Mouse (Mus musculus): ENCODE results near the gene Cmklr1. TPM values are rescaled to one million over a fixed set of nuclear protein-coding genes. Genes with fewer than 3 reads are reported as not detected.

Cmklr1 gene
- polyA plus RNA-seq, 1 experiment from 2014 or later = 1.7 TPM

GRCm38 (mm10) chr5:113634024-113634651, 16.1 kb downstream of the Cmklr1 start:
- WGBS (ENCODE audit: insufficient replicate concordance) = 27% methylated on average over 13 of the region's 13 CpGs
- H3K9ac ChIP-seq = no peak overlapping the region
- no peaks in the 10 kb centered on the region; the same call in 1 of the 2 replicates for H3K4me1 ChIP-seq (replicated peaks)
- H3K27ac ChIP-seq (replicated peaks) = no peak overlapping the region
- no peak; the same call in 1 of the 2 replicates for ATAC-seq (ENCODE audit: insufficient read depth)
- H3K4me3 ChIP-seq (replicated peaks) = no peak overlapping the region
- H3K4me2 ChIP-seq = no peak overlapping the region
- no peaks in the 10 kb centered on the region for H3K27me3 ChIP-seq
- H3K9me3 ChIP-seq (replicated peaks) = no peaks in the 10 kb centered on the region
- no peaks in the 10 kb centered on the region for H3K36me3 ChIP-seq (replicated peaks)

GRCm38 (mm10) chr5:113633037-113633714, 17.1 kb downstream of the Cmklr1 start:
- Histone ChIP-seq H3K27me3 (no peaks in the 10 kb centered on the region), H3K9ac (no peak overlapping the region), H3K36me3 (replicated peaks) (no peaks in the 10 kb centered on the region), H3K4me1 (replicated peaks) (no peaks in the 10 kb centered on the region; the same call in 1 of the 2 replicates), H3K4me3 (replicated peaks) (no peak overlapping the region), H3K9me3 (replicated peaks) (no peaks in the 10 kb centered on the region), H3K4me2 (no peak overlapping the region), H3K27ac (replicated peaks) (no peak overlapping the region)
- 47% methylated on average over 9 of the region's 9 CpGs for WGBS (ENCODE audit: insufficient replicate concordance)
- ATAC-seq (ENCODE audit: insufficient read depth) = no peak

GRCm38 (mm10) chr5:113630116-113630515, 20.1 kb downstream of the Cmklr1 start:
- no peaks in the 10 kb centered on the region for H3K9me3 ChIP-seq (replicated peaks)
- H3K27ac ChIP-seq (replicated peaks) = no peak overlapping the region
- no peak overlapping the region for H3K9ac ChIP-seq
- H3K4me2 ChIP-seq = no peak overlapping the region
- WGBS (ENCODE audit: insufficient replicate concordance) = 42% methylated on average over 10 of the region's 10 CpGs
- no peaks in the 10 kb centered on the region for H3K36me3 ChIP-seq (replicated peaks)
- H3K27me3 ChIP-seq = no peaks in the 10 kb centered on the region
- H3K4me3 ChIP-seq (replicated peaks) = no peak overlapping the region
- ATAC-seq (ENCODE audit: insufficient read depth) = no peak
- H3K4me1 ChIP-seq (replicated peaks) = no peaks in the 10 kb centered on the region

GRCm38 (mm10) chr5:113629248-113629647, 21.0 kb downstream of the Cmklr1 start:
- H3K27me3 ChIP-seq = no peaks in the 10 kb centered on the region; the same call in 1 of the 2 replicates
- H3K4me3 ChIP-seq (replicated peaks) = no peak overlapping the region
- ATAC-seq (ENCODE audit: insufficient read depth) = no peak
- no peaks in the 10 kb centered on the region for H3K4me1 ChIP-seq (replicated peaks)
- H3K9ac ChIP-seq = no peak overlapping the region
- H3K27ac ChIP-seq (replicated peaks) = no peak overlapping the region
- no peaks in the 10 kb centered on the region for H3K9me3 ChIP-seq (replicated peaks)
- H3K4me2 ChIP-seq = no peak overlapping the region
- WGBS (ENCODE audit: insufficient replicate concordance) = 58% methylated on average over 3 of the region's 3 CpGs
- H3K36me3 ChIP-seq (replicated peaks) = no peaks in the 10 kb centered on the region

- H3K9me3 ChIP-seq (replicated peaks) = no peaks in the 10 kb centered on the region
- H3K4me1 ChIP-seq (replicated peaks) = no peaks in the 10 kb centered on the region
- H3K9ac ChIP-seq = no peak overlapping the region
- H3K27ac ChIP-seq (replicated peaks) = no peak overlapping the region
- 30% methylated on average over 11 of the region's 11 CpGs for WGBS (ENCODE audit: insufficient replicate concordance)
- H3K4me3 ChIP-seq (replicated peaks) = no peak overlapping the region
- H3K27me3 ChIP-seq = no peaks in the 10 kb centered on the region; the same call in 1 of the 2 replicates
- no peak overlapping the region for H3K4me2 ChIP-seq
- no peak for ATAC-seq (ENCODE audit: insufficient read depth)
- H3K36me3 ChIP-seq (replicated peaks) = no peaks in the 10 kb centered on the region
Measured at GRCm38 (mm10) chr5:113627820-113628437, 22.3 kb downstream of the Cmklr1 start.

GRCm38 (mm10) chr5:113626991-113627390, 23.2 kb downstream of the Cmklr1 start:
- WGBS (ENCODE audit: insufficient replicate concordance) = 66% methylated on average over 5 of the region's 5 CpGs
- Histone ChIP-seq H3K4me2 (no peak overlapping the region), H3K9ac (no peak overlapping the region), H3K4me3 (replicated peaks) (no peak overlapping the region), H3K27ac (replicated peaks) (no peak overlapping the region), H3K4me1 (replicated peaks) (no peaks in the 10 kb centered on the region), H3K27me3 (no peaks in the 10 kb centered on the region; the same call in 1 of the 2 replicates), H3K9me3 (replicated peaks) (no peaks in the 10 kb centered on the region), H3K36me3 (replicated peaks) (no peaks in the 10 kb centered on the region)
- no peak for ATAC-seq (ENCODE audit: insufficient read depth)

- no peak for ATAC-seq (ENCODE audit: insufficient read depth)
- Histone ChIP-seq H3K4me2 (no peak overlapping the region), H3K4me3 (replicated peaks) (no peak overlapping the region), H3K36me3 (replicated peaks) (no peaks in the 10 kb centered on the region), H3K9ac (no peak overlapping the region), H3K9me3 (replicated peaks) (no peaks in the 10 kb centered on the region), H3K27me3 (no peaks in the 10 kb centered on the region; the same call in 1 of the 2 replicates), H3K4me1 (replicated peaks) (no peaks in the 10 kb centered on the region), H3K27ac (replicated peaks) (no peak overlapping the region)
- WGBS (ENCODE audit: insufficient replicate concordance) = 51% methylated on average over 8 of the region's 8 CpGs
Measured at GRCm38 (mm10) chr5:113626352-113626751, 23.9 kb downstream of the Cmklr1 start.

GRCm38 (mm10) chr5:113625068-113625467, 25.2 kb downstream of the Cmklr1 start:
- Histone ChIP-seq H3K36me3 (replicated peaks) (no peaks in the 10 kb centered on the region), H3K9me3 (replicated peaks) (no peaks in the 10 kb centered on the region), H3K4me3 (replicated peaks) (no peak overlapping the region), H3K27ac (replicated peaks) (no peak overlapping the region), H3K27me3 (no peaks in the 10 kb centered on the region; the same call in 1 of the 2 replicates), H3K9ac (no peak overlapping the region), H3K4me1 (replicated peaks) (no peaks in the 10 kb centered on the region), H3K4me2 (no peak overlapping the region)
- ATAC-seq (ENCODE audit: insufficient read depth) = no peak
- WGBS (ENCODE audit: insufficient replicate concordance) = 49% methylated on average over 4 of the region's 4 CpGs

- Histone ChIP-seq H3K9ac (no peak overlapping the region), H3K9me3 (replicated peaks) (no peaks in the 10 kb centered on the region), H3K4me3 (replicated peaks) (no peak overlapping the region), H3K27ac (replicated peaks) (no peak overlapping the region), H3K36me3 (replicated peaks) (no peaks in the 10 kb centered on the region), H3K4me2 (no peak overlapping the region), H3K27me3 (no peaks in the 10 kb centered on the region; the same call in 1 of the 2 replicates), H3K4me1 (replicated peaks) (no peaks in the 10 kb centered on the region)
- no peak for ATAC-seq (ENCODE audit: insufficient read depth)
- whole genome bisulfite sequencing (ENCODE audit: insufficient replicate concordance) = 39% methylated on average over 2 of the region's 2 CpGs
Measured at GRCm38 (mm10) chr5:113623052-113623451, 27.2 kb downstream of the Cmklr1 start.

- ATAC-seq (ENCODE audit: insufficient read depth) = no peak
- H3K4me3 ChIP-seq (replicated peaks) = no peak overlapping the region
Measured at GRCm38 (mm10) chr5:113620999-113621398, 29.2 kb downstream of the Cmklr1 start.

GRCm38 (mm10) chr5:113620130-113620716, 30.0 kb downstream of the Cmklr1 start:
- Histone ChIP-seq H3K4me2 (no peak overlapping the region), H3K4me1 (replicated peaks) (no peaks in the 10 kb centered on the region), H3K9me3 (replicated peaks) (no peaks in the 10 kb centered on the region), H3K27me3 (no peaks in the 10 kb centered on the region; the same call in 1 of the 2 replicates), H3K4me3 (replicated peaks) (no peak overlapping the region), H3K36me3 (replicated peaks) (no peaks in the 10 kb centered on the region), H3K9ac (no peak overlapping the region), H3K27ac (replicated peaks) (no peak overlapping the region)
- WGBS (ENCODE audit: insufficient replicate concordance) = 60% methylated on average over 16 of the region's 16 CpGs
- ATAC-seq (ENCODE audit: insufficient read depth) = no peak

More at GRCm38 (mm10) chr5:113620999-113621398, 29.2 kb downstream of the Cmklr1 start:
- H3K27ac ChIP-seq (replicated peaks) = no peak overlapping the region
- 15% methylated on average over 7 of the region's 7 CpGs for WGBS (ENCODE audit: insufficient replicate concordance)
- no peaks in the 10 kb centered on the region; the same call in 1 of the 2 replicates for H3K27me3 ChIP-seq
- no peak overlapping the region for H3K4me2 ChIP-seq
- H3K9ac ChIP-seq = no peak overlapping the region
- H3K36me3 ChIP-seq (replicated peaks) = no peaks in the 10 kb centered on the region
- H3K4me1 ChIP-seq (replicated peaks) = no peaks in the 10 kb centered on the region
- no peaks in the 10 kb centered on the region for H3K9me3 ChIP-seq (replicated peaks)
